Mouse (Mus musculus): Measurements from ENCODE around the gene Neurog3.
A peak's percentile ranks its signal among the peaks of the same experiment; 100 is the strongest.

Gene Neurog3

GRCm38 (mm10) chr10:62132691-62133281 is at the start of gene Neurog3:
Gene Neurog3, plus strand, starts transcription at chr10:62133090.
- no peak for DNase-seq (ENCODE audit: low spot score)

GRCm38 (mm10) chr10:62086044-62086443 is 46.8 kb upstream of the Neurog3 start:
- DNase-seq (ENCODE audit: low spot score) = no peak

- no peak for DNase-seq (ENCODE audit: low spot score)
These were observed 46.1 kb upstream of the Neurog3 start for GRCm38 (mm10) chr10:62086826-62087225.

DNA sequence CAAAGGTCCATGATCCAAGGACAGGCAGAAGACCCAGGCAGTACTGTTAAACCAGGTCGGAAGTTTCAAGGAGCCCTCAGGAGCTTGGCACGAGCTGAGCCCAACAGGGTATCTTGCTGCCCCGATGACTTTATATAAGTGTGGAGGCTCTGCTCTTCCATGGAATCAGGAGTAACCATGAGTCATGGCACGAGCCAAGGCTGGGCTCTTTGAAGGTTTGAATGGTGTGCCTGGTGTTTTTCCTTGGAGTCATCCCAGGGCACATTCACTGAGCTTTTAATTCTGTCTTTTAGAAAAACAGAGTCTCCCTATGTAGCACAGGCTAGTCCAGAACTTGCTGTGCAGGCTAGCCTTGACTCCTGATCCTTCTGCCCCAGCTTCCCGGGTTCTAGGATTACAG is 44.5 kb upstream of the Neurog3 start:
- DNase-seq (ENCODE audit: low spot score) = no peak

- DNase-seq (ENCODE audit: low spot score) = no peak
These were observed 43.8 kb upstream of the Neurog3 start for GRCm38 (mm10) chr10:62089071-62089470.

DNA sequence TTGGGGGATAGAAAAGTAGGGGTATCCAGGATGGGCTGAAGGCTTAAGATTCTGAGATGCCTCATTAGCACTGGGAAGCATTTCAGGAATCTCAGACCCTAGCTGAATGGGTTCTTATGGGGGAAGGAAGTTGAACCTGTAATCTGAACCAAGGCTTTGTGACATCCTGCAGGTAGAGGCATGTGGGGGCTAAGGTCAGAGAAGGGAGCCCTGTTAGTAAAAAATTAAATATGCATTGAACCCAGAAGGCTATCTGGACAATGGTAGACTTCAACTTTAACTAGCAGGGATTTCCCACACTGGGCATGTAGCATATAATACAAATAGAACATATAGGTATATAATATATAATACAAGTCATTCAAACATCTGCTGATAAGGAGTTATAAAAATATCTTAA is 43.4 kb upstream of the Neurog3 start:
- no peak for DNase-seq (ENCODE audit: low spot score)

DNA sequence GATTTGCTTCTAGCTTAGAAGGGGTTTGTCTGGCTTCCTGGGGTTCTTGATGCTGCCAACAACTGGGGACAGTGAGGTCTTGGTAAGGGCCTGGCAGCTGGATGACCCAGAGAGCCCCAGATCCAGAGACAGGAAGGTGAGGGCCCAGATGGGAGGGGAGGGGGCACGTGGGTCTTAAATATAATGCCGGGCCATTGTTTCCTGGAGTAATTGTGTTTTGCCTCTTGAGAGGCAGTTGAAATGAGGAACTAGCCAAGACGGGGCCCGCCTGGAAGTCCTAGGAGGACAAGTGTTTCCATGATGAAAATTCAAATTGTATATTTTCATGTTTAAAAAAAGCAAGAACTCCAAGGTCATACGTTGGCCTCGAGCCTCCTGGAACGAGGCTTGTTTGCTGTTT is 39.0 kb upstream of the Neurog3 start:
- DNase-seq (ENCODE audit: low spot score) = no peak

GRCm38 (mm10) chr10:62094401-62094800 is 38.5 kb upstream of the Neurog3 start:
- DNase-seq (ENCODE audit: low spot score) = no peak

DNA sequence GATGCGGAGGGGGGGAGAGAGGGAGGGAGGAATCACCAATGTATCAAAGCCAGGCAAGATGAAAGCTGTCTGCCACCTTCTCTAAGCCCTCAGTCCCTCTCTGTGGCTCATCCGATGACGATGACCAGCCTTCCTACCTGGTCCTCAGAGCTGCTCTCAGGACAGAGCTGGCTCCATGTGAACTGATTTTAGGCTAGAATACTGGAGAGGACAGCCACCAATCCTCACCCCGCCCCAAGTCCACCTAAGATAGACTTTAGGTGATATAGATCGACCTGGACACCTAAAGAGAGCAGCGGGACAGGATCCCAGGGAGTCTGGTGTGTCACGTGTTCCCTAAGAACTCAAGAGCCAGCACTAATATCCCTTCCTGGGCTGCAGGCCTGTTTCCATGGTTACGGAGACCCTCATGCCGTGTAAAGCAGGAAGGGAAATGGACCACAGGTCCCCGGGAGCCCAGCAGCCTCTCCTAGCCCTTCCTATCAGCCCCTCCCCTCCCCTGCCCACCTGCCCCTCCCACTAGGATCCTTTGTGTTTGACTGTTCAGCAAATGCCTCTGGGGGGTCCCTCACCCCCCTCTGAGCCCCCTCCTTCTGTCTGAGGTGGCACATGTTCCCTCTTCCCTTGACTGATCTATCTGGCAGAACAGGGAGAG is 33.0 kb upstream of the Neurog3 start:
- no peak for DNase-seq (ENCODE audit: low spot score)

DNA sequence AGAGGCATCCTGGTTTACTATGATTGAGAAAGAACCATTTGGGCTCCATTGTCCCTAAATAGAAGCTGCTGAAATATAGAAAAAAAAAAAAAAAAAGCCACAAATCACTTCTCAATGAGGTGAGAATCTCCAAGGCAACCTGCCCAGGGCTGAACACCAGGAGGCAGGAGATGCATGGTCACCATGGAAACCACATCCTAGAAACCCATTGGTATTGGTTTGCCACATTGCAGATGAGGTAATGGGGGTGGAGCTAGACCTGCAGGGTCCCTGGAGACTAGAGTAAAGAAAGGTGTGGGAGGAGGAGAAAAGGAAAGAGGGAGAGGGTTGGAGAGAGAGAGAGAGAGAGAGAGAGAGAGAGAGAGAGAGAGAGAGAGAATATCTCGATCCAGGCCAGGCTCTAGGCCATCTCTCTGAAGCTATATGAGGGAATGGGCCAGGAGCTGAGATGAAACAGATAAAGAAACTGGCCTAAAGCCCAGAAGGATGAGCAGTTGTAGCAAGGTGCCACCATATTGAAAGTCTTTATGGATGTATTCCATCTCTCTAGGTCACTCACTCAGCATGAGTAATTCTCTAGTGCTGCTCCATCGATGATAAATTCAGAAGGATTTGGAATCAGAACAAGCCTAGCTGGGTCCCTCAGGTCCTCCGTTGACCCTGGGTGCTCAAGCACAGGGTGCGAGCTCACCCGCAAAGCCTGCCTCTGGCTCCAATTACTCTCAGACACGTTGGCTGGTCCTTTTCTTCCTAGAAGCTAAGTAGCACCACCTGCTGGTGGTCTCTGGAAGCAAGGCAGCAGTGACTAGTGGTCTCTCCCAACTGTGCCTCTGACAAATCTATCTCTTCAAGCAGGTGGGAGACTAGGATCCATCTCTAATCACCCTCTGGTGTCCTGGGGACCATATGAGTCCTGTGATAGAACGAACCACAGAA is 31.1 kb upstream of the Neurog3 start:
- peak; percentile 34 for DNase-seq (ENCODE audit: low spot score)

DNA sequence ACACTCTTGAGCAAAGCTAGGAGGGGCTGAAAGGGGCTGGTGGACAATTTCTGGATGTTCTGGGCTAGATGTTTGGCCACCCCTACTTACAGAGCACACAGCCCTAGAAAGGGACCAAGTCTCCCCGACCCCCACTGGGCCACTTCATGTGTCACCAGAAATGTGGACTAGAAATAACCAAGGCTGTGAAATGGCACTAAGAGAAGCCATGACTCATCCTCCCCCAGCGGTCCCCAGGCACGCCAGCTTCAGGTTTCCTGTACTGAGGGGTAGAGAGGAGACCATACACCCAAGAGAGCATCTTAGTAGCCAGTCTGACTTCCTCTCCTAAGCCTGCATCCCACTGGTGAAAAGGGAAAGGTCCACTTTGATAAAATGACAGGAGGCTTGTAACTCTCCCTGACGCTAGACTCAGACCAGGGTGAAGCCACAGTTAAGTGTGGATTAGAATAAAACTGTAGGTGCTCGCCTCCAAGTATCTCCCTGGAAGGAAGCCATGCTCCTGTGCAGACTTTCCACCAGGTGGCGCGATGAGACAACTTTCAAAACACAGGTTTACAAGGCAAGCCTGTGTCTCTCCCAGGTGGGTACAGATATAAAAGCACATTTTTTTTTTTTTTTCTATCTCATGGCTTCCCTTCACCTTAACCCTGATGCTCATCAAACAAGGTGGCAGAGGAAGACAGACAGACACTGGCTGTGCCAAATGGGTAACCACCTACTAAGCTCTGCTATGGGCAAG is 27.9 kb upstream of the Neurog3 start:
- peak; percentile 60 for DNase-seq (ENCODE audit: low spot score)

GRCm38 (mm10) chr10:62107048-62107447 is 25.8 kb upstream of the Neurog3 start:
- DNase-seq (ENCODE audit: low spot score) = no peak

GRCm38 (mm10) chr10:62110504-62111206 is 22.2 kb upstream of the Neurog3 start:
- no peak for DNase-seq (ENCODE audit: low spot score)

- DNase-seq (ENCODE audit: low spot score) = no peak
These were observed 21.7 kb upstream of the Neurog3 start for GRCm38 (mm10) chr10:62111207-62111576.

- no peak for DNase-seq (ENCODE audit: low spot score)
These were observed 18.8 kb upstream of the Neurog3 start for GRCm38 (mm10) chr10:62113865-62114647.

DNA sequence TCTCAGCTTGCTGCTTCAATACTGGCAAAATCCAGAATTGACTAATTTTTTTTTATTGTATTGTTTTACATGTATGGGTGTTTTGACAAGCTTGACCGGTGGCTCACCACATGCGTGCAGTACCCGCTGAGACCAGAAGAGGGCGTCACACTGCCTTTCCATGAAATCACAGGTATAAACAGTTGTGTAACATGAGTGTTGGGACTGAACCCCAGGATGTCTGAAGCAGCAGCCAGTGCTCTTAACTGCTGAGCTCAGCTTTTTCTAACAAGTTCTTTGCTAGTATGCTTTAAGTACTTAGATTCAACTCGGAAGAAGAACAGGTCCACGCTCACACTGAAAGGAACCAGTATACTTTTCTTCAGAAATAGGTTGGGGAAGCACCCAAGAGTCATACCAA is 5.8 kb upstream of the Neurog3 start:
- no peak for DNase-seq (ENCODE audit: low spot score)

- DNase-seq (ENCODE audit: low spot score) = no peak
These were observed 5.1 kb upstream of the Neurog3 start for GRCm38 (mm10) chr10:62127711-62128231.

DNA sequence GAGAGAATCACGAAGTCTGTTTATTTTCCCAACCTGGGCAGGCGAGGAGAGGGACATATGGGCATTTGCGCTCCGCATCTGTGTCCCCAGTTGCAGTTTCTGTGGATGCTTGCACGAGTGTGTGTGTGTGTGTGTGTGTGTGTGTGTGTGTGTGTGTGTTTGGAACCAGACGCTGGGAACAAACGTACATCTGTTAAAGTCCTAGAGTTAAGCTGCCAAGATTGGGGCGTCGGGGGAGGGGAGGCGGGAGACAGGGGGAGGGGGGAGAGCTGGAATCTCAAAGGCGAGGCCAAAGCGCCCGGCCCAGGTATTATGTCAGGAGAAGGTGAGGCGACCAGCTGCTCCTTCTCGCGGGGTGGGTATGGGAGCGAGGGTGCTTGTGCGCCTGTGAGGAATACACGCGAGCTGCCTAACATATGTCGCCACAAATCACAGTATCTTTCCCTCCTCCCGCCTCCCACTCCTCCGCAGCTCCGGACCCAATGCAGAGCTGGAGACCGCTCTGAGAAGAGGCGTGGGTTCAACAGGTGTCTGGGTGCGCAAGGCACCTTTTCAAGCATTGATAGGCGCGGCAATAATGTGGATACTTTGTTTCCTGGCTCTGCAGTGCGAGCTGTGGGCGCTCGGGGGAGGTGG is 4.5 kb upstream of the Neurog3 start:
- no peak for DNase-seq (ENCODE audit: low spot score)

- no peak for DNase-seq (ENCODE audit: low spot score)
These were observed 3.0 kb downstream of the Neurog3 start for GRCm38 (mm10) chr10:62135696-62136470.

All from adipocyte (in vitro differentiated cells).